Mouse (Mus musculus) stomach, postnatal 0 days (tissue): ENCODE measurements around the gene Nkiras2.

Source experiments
- CTCF ChIP-seq: IDR thresholded peaks from 2 replicates; pipeline ENCODE4 v1.5.1; 2016; ENCODE audit warnings: antibody characterized with exemption, low read depth, mild to moderate bottlenecking, moderate library complexity
- EP300 ChIP-seq: optimal IDR thresholded peaks from 2 replicates; pipeline ENCODE3; 2016; ENCODE audit warnings: antibody characterized with exemption

- TF ChIP-seq CTCF, result peak; percentile 88
- TF ChIP-seq EP300, result no peak
These were observed 48.4 kb upstream of the Nkiras2 start for GRCm38 (mm10) chr11:100570430-100571201.
